Mouse (Mus musculus): ENCODE measurements around the gene Cyp4f16.
A peak's percentile ranks its signal among the peaks of the same experiment; 100 is the strongest.
"Not testable (repeated sequence)": the region's sequence is repeated elsewhere in the genome, so short reads cannot be mapped to it uniquely, and the experiment has no call there.

Cyp4f16 gene

GRCm38 (mm10) chr17:32536051-32536866 lies at the start of gene Cyp4f16:
TSS of gene Cyp4f16 (plus strand) at chr17:32536558.
- peak in 1 of 2 experiments; percentile 55 for DNase-seq (ENCODE audit: low spot score in 2 of 2)

DNA sequence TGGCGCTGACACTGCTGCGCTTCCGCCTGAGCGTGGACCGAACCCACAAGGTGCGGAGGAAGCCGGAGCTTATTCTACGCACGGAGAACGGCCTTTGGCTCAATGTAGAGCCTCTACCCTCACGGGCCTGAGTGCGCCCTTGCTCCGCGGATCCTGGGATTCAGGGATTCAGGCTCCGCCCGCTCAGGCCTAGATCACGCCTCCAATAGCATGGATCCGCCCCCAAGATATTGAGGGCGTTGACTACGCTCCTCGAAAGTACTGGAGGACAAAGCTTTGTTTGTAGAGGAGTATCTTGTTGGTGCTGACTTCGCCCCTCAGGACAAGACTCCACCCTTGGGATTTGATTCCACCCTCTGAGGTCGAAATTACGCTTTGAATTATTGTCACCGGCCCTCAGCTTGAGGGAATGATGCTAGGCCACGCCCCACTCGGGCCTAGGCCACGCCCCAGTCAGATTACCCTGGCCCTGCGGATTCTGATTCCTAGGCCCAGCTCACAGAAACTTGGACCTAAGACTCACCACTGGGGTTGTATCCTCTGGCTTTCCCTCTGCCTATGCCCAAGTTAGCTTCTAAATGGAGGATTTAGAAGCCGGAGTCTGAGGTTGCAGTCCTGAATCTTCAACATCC lies 43.9 kb upstream of the Cyp4f16 start:
- DNase-seq (ENCODE audit: low spot score in 2 of 2) = no peak

GRCm38 (mm10) chr17:32494601-32495000 lies 41.8 kb upstream of the Cyp4f16 start:
- DNase-seq (ENCODE audit: low spot score in 2 of 2) = peak; percentile 44 to 73

- DNase-seq (ENCODE audit: low spot score in 2 of 2) = not testable (repeated sequence)
These were observed 35.8 kb upstream of the Cyp4f16 start for GRCm38 (mm10) chr17:32500511-32500910.

GRCm38 (mm10) chr17:32501051-32501450 lies 35.3 kb upstream of the Cyp4f16 start:
- DNase-seq (ENCODE audit: low spot score in 2 of 2) = no peak

DNA sequence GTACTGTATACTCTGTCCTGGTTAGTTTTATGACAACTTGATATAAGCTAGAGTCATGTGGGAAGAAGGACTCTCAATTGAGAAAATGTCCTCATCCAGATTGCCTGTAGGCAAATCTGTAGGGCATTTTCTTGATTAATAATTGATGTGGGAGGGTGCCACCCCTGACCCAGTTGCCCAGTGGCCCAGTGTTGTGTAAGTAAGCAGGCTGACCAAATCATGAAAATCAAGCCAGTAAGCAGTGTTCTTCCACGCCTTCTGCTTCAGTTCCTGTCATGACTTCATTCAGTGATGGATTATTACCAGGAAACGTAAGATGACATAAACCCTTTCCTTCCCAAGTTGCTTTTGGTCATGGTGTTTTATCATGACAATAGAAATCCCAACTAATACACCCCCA lies 33.2 kb upstream of the Cyp4f16 start:
- no peak for DNase-seq (ENCODE audit: low spot score in 2 of 2)

GRCm38 (mm10) chr17:32505851-32506728 lies 30.3 kb upstream of the Cyp4f16 start, which contains the start of gene Cyp4f17:
TSS of gene Cyp4f17 (plus strand) at chr17:32506050.
- no peak for DNase-seq (ENCODE audit: low spot score in 2 of 2)

DNA sequence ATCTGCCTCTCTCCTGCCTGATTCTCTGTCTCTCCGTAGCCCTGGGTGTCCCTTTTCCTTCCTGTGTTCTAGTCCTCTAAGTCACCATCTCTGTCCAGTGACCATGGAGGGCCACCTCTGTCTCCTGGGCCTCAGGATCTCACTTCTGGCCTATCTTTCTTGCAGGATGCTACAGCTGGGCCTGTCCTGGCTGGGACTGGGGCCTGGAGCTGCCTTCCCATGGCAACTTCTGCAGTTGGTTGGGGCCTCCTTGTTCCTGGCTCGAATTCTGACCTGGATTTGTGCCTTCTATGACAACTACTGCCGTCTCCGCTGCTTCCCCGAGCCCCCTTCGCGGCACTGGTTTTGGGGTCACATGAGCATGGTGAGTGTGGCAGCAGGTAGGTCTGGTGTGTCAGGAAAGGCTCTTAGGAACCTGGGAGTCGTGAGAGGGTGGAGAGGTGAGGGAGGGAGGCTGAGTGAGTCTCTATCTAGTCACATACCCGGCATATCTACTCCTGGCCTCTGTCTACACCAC lies 29.6 kb upstream of the Cyp4f16 start:
- no peak for DNase-seq (ENCODE audit: low spot score in 2 of 2)

DNA sequence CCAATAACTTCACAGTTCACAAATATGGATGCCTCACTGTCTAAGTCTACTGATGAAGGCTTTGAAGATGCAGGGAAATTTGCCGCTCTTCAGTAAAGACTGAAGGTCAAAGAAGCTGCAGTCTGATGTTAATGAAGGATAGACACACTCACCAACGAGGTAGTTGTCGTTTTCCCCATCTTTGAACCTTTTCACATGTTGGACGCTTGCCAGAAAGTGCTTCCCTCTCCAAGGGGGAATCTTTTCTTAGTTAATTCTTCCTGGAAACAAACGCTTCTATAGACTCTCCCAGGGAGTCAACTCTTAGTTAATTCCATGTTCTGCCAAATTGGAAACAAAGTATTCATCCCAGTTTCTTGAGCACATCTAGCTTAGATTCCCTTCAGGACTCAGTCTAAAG lies 20.2 kb upstream of the Cyp4f16 start:
- no peak for DNase-seq (ENCODE audit: low spot score in 2 of 2)

DNA sequence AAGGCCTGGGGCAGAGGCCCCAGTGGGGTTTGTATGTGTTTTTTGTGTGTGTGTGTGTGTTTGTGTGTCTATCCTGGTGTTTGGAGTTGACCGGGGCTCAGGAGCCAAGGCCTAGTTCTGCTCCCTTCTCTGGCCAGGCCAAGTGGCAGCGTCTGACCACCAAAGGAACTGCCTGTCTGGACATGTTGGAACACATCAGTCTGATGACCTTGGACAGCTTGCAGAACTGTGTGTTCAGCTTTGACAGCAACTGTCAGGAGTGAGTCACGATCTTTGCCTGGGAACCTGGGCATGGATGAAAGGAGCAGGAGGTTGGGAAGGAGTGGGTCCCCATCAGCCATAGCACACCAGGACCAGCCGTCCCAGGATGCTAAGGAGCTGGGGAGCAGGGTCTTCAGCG lies 14.4 kb upstream of the Cyp4f16 start:
- DNase-seq (ENCODE audit: low spot score in 2 of 2) = no peak

- DNase-seq (ENCODE audit: low spot score in 2 of 2) = no peak
These were observed 14.0 kb upstream of the Cyp4f16 start for GRCm38 (mm10) chr17:32522386-32522785.

GRCm38 (mm10) chr17:32522816-32523215 lies 13.5 kb upstream of the Cyp4f16 start:
- DNase-seq (ENCODE audit: low spot score in 2 of 2) = no peak

GRCm38 (mm10) chr17:32523895-32524294 lies 12.5 kb upstream of the Cyp4f16 start:
- peak; percentile 16 to 33 for DNase-seq (ENCODE audit: low spot score in 2 of 2)

GRCm38 (mm10) chr17:32526341-32526740 lies 10.0 kb upstream of the Cyp4f16 start:
- not testable (repeated sequence) for DNase-seq (ENCODE audit: low spot score in 2 of 2)

- DNase-seq (ENCODE audit: low spot score in 2 of 2) = no peak
These were observed 8.6 kb upstream of the Cyp4f16 start for GRCm38 (mm10) chr17:32527748-32528147.

- peak; percentile 87 to 92 for DNase-seq (ENCODE audit: low spot score in 2 of 2)
These were observed 7.7 kb upstream of the Cyp4f16 start for GRCm38 (mm10) chr17:32528408-32529337.

GRCm38 (mm10) chr17:32532356-32532755 lies 4.0 kb upstream of the Cyp4f16 start:
- peak; percentile 62 to 76 for DNase-seq (ENCODE audit: low spot score in 2 of 2)

DNA sequence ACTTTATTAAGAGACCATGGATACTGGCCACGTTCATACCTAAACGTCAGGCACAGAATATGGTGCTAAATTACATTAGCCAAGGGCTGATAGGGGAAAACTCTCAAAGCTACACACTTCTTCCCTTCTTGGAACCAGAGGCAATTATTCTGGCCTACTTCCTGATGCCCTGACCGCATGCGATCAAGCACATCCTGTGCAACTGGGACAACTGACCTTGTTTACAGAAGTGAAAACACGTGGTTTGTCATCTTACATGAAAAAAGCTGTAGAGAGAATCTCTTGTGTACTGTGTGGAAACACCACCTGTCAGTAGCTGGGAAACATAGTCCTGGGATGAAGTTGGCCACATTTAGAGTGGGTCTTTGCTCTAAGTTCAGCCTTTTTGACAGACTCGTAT lies 2.3 kb upstream of the Cyp4f16 start:
- no peak for DNase-seq (ENCODE audit: low spot score in 2 of 2)

- no peak for DNase-seq (ENCODE audit: low spot score in 2 of 2)
These were observed 501 bp downstream of the Cyp4f16 start for GRCm38 (mm10) chr17:32536867-32537250.

DNA sequence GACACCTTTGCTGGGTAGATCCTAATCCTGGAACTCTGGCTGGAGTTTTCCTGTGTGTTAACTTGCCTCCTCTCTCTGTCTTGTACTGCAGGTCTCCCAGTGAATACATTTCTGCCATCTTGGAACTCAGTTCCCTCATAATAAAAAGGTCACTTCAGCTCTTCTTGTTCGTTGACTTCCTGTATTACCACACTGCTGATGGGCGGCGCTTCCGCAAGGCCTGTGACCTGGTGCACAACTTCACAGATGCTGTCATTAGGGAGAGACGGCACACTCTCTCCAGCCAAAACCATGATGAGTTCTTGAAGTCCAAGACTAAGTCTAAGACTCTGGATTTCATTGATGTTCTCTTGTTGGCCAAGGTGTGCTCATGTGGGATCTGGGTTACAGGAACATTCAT lies 8.4 kb downstream of the Cyp4f16 start:
- not testable (repeated sequence) for DNase-seq (ENCODE audit: low spot score in 2 of 2)

DNA sequence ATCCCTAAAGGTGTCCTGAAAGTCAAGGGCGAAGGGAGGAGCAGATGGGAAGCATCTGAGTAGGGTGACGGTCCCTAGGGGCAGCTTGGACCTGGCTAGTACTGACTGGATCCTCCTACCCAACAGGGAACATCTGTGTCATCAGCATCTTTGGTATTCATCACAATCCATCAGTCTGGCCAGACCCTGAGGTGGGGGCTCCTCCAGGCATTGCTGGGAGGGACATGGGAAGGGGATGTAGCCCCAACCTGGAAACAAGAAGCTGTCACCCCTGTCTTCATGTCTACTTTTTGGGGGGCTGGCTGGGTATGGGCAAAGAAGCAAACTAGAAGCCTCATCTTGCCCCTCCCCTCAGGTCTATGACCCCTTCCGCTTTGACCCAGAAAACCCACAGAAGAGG lies 14.0 kb downstream of the Cyp4f16 start:
- not testable (repeated sequence) for DNase-seq (ENCODE audit: low spot score in 2 of 2)
